Mouse (Mus musculus): Measurements from ENCODE around the gene Madcam1.

GRCm38 (mm10) chr10:79709307-79709706 lies 44.9 kb downstream of the Madcam1 start:
- no peak for TF ChIP-seq CTCF (conservative IDR thresholded peaks at IDR 0.05 in 1 of 2, IDR thresholded peaks at IDR 0.05 in 1 of 2; ENCODE audit: low read depth in 2 of 2, low read length in 2 of 2)
- no peak for TF ChIP-seq POLR2A (IDR thresholded peaks at IDR 0.05; ENCODE audit: low read depth, low read length)
- no peak for TF ChIP-seq SMC3 (IDR thresholded peaks at IDR 0.05; ENCODE audit: low read depth, low read length)
- TF ChIP-seq EP300 (IDR thresholded peaks at IDR 0.05; ENCODE audit: low read length), result no peak
- no peak for TF ChIP-seq CHD1 (IDR thresholded peaks at IDR 0.05; ENCODE audit: low read depth, low read length)
- TF ChIP-seq MYC (IDR thresholded peaks at IDR 0.05; ENCODE audit: low read depth, low read length), result no peak
- TF ChIP-seq GABPA (IDR thresholded peaks at IDR 0.05; ENCODE audit: insufficient replicate concordance, low read depth, low read length), result no peak
- TF ChIP-seq CHD2 (IDR thresholded peaks at IDR 0.05; ENCODE audit: low read length), result no peak
- TF ChIP-seq BHLHE40 (IDR thresholded peaks at IDR 0.05; ENCODE audit: low read depth, low read length), result no peak
- TF ChIP-seq ZC3H11A (IDR thresholded peaks at IDR 0.05; ENCODE audit: low read depth, low read length), result no peak
- no peak for TF ChIP-seq ZNF384 (IDR thresholded peaks at IDR 0.05; ENCODE audit: low read depth, low read length)
- TF ChIP-seq POLR2AphosphoS2 (IDR thresholded peaks at IDR 0.05; ENCODE audit: low read depth, low read length), result no peak
